Mouse (Mus musculus): Measurements from ENCODE around the gene Ubap1l.

- TF ChIP-seq CTCF (conservative IDR thresholded peaks at IDR 0.05; ENCODE audit: low read length) (peak; percentile 82), POU5F1 (IDR thresholded peaks at IDR 0.05; ENCODE audit: borderline replicate concordance, low read length) (no peak), NANOG (IDR thresholded peaks at IDR 0.05; ENCODE audit: borderline replicate concordance, low read length) (no peak)
Measured at GRCm38 (mm10) chr9:65392638-65393364, 32.0 kb downstream of the Ubap1l start.

Data from E14TG2a.4 (cell line).